Mouse (Mus musculus) kidney, postnatal 0 days (tissue): Measurements from ENCODE around the gene Limk2. TPM values are rescaled to one million over a fixed set of nuclear protein-coding genes. Genes with fewer than 3 reads are reported as not detected.
A peak's percentile ranks its signal among the peaks of the same experiment; 100 is the strongest.

ENCODE experiments used
- ATAC-seq: fragments of 200-750 bp; cut with Nextera tagmentation; replicated peaks from 2 replicates; pipeline ENCODE4 v1.8.0; 2017; ENCODE audit warnings: low read depth, moderate number of reproducible peaks, moderate TSS enrichment, moderate library complexity; ENCODE audit not compliant: low FRiP score
- DNase-seq: peaks from one replicate; pipeline ENCODE4 v3.0.0-alpha.2; 2016; ENCODE audit warnings: low spot score
- H3K27ac ChIP-seq: fragments of 300-500 bp; sonication (generic); 2 replicates; pipeline ENCODE4 v1.5.1; 2014; ENCODE audit warnings: mild to moderate bottlenecking
- H3K27me3 ChIP-seq: fragments of 300-500 bp; sonication (generic); 2 replicates; pipeline ENCODE4 v1.6.1; 2014; ENCODE audit warnings: low read length, mixed read lengths; ENCODE audit not compliant: insufficient read depth
- H3K36me3 ChIP-seq: fragments of 300-500 bp; sonication (generic); 2 replicates; pipeline ENCODE4 v1.6.1; 2014; ENCODE audit warnings: low read length, mixed read lengths; ENCODE audit not compliant: insufficient read depth
- H3K4me1 ChIP-seq: fragments of 300-500 bp; sonication (generic); replicated peaks from 2 replicates; pipeline ENCODE4 v1.6.1; 2014; ENCODE audit warnings: antibody characterized with exemption, low read length, mixed read lengths; ENCODE audit not compliant: insufficient read depth
- H3K4me2 ChIP-seq: fragments of 300-500 bp; sonication (generic); 2 replicates; pipeline ENCODE4 v1.6.1; 2014; ENCODE audit warnings: mild to moderate bottlenecking, low read length, moderate library complexity, mixed read lengths
- H3K4me3 ChIP-seq: fragments of 300-500 bp; sonication (generic); replicated peaks from 2 replicates; pipeline ENCODE4 v1.5.1; 2014; ENCODE audit warnings: low read depth, low read length
- H3K9ac ChIP-seq: fragments of 300-500 bp; sonication (generic); 2 replicates; pipeline ENCODE4 v1.6.1; 2014; ENCODE audit warnings: low read depth, low read length
- H3K9me3 ChIP-seq: fragments of 300-500 bp; sonication (generic); replicated peaks from 2 replicates; pipeline ENCODE4 v1.6.1; 2016; ENCODE audit warnings: low read length, inconsistent platforms, mixed read lengths
- CTCF ChIP-seq: IDR thresholded peaks from 2 replicates; pipeline ENCODE4 v1.5.1; 2016; ENCODE audit warnings: antibody characterized with exemption, low read depth, mild to moderate bottlenecking, moderate library complexity
- WGBS: fragments of 180-500 bp; shearing (Covaris S2); extraction: QIAGEN DNeasy Blood & Tissue Kit; methylation state at CpG from one replicate; pipeline ENCODE4 v1.1.7; 2014; 5-methylcytosine and 5-hydroxymethylcytosine counted together
- polyA plus RNA-seq: library from polyadenylated mRNA; unstranded; fragments of >200 nt; fragmentation: Nextera tagmentation; extraction: Ambion mirVana; gene quantifications from 2 replicates; pipeline ENCODE4 v1.2.1, GENCODE M21; 2015

Gene Limk2
- polyA plus RNA-seq, 1 experiment from 2014 or later: 28.8 TPM

DNA sequence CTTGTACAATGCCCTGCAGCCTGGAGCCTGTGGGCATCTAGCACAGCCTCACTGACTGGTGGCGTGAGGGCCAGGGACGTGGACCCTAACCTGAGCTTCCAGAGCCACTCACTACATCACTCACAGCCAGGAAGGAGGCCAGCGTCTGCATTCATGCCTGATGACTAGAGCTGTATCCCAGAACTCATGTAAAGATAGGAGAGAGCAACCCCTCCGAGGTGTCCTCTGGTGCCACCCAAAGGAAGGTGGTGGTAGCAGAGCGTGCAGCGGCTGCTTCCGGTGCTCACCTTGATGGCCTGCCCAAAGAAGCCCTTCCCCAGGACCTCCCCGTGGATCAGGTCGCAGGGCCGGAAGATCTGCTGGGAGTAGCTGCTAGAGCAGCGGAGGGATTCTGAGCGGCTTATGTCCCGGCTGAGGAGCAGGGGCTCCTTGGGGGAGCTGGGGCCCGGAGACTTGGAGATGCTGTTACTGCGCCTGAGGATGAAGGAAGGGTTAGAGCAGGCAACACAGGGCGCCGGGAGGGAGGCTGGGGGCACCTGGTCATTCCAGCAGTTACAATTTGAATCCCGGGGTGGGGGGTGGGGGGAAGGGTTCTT, 55.9 kb downstream of the Limk2 start:
- DNase-seq (peak; percentile 41), ATAC-seq (no peak)
- Histone ChIP-seq H3K36me3 (peaks cover 46% of the 10 kb centered on the region), H3K4me3 (no peak overlapping the region), H3K9ac (no peak overlapping the region), H3K9me3 (no peaks in the 10 kb centered on the region), H3K4me1 (peaks cover 12% of the 10 kb centered on the region), H3K4me2 (no peak overlapping the region), H3K27me3 (no peaks in the 10 kb centered on the region), H3K27ac (no peak overlapping the region)
- WGBS: 48% methylated on average over 18 of the region's 18 CpGs
- TF ChIP-seq CTCF: peak; percentile 49

DNA sequence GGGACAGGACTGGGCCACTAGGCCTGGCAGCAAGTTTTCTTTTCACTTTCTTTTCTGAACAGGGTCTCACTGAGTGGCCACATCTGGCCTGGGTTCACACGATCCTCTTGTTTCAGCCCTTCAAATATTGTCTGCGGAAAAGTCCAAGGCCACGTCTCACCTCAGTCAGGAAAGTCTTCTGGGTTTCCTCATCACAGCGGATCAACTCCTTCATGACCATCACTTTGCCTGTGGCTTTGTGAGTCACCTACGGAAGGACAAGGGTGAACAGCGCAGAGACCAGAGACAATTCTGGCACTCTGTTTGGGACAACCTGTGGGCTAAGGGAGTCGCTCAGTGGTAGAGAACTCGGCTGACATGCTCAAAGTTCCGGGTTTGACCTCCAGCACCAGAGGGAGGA, 56.9 kb downstream of the Limk2 start:
- no peak overlapping the region for H3K9ac ChIP-seq
- DNase-seq (no peak), ATAC-seq (no peak)
- no peak overlapping the region for H3K27ac ChIP-seq
- TF ChIP-seq CTCF: no peak
- no peak overlapping the region for H3K4me2 ChIP-seq
- WGBS: 90% methylated on average over 9 of the region's 9 CpGs
- H3K9me3 ChIP-seq: no peaks in the 10 kb centered on the region
- peaks cover 39% of the 10 kb centered on the region for H3K36me3 ChIP-seq
- no peaks in the 10 kb centered on the region for H3K27me3 ChIP-seq
- peaks cover 18% of the 10 kb centered on the region for H3K4me1 ChIP-seq
- no peak overlapping the region for H3K4me3 ChIP-seq

DNA sequence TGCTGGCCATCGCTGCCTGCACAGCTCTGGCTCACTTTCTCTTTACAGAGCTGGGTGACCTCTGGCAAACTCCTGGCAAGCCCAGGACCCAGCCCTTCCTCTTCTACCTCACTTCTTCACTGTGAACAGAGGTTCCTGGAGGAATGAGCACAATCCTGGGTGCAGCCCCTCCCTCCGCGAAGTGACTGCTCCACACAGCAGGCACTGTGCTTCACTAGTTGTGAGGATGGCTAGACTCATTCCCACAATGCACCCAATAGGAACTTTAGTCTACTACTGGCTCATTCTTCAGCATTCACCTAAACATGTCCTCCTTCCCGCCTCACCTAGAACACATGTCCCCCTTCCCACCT, 59.7 kb downstream of the Limk2 start:
- ATAC-seq (no peak), DNase-seq (no peak)
- no peak for TF ChIP-seq CTCF
- H3K27ac ChIP-seq: peak overlapping the region; percentile 54; the same call in 1 of the 2 replicates
- no peak overlapping the region for H3K4me2 ChIP-seq
- no peaks in the 10 kb centered on the region for H3K9me3 ChIP-seq
- H3K4me1 ChIP-seq: peaks cover 18% of the 10 kb centered on the region
- H3K9ac ChIP-seq: no peak overlapping the region
- 80% methylated on average over 4 of the region's 4 CpGs for WGBS
- H3K4me3 ChIP-seq: no peak overlapping the region
- no peaks in the 10 kb centered on the region for H3K27me3 ChIP-seq
- H3K36me3 ChIP-seq: peaks cover 40% of the 10 kb centered on the region

DNA sequence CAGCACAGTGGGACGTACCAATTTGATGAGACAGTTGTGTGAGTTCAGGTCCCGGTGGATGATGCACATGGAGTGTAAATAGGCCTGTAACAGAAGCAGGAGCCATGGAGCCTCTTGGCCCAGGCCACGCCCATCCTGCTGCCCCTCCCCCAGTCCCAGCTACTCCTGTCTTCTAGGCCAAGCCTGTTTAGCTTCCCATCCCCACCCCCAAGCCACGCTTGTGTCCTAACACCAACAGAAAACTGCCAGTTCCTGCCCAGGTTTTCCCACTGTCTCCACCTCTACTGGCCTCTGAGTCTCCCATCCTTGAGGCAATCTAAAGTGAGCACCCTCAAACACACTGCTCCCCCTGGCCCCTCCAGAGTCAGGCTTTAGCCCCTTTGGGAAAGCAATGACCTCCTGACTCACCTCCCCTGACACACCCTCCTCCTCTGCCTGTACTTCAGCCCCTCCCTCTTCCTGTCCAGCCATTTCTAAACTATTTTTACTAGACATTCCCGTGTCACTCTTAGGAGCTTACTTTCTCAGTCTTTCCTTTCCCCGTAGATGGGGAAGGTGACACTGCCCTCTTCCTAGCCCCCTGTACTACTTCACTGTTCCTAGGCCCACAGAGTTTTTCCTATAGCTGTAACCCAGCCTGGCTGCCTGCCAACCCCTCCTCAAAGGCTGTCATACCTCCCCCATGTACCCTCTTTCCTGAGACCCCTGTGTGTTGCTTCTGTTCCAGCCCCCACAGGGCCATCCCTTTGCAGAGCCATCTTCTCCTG, 60.2 kb downstream of the Limk2 start:
- Histone ChIP-seq H3K27ac (peak overlapping the region; percentile 54; the same call in 1 of the 2 replicates), H3K9ac (no peak overlapping the region), H3K4me2 (no peak overlapping the region), H3K36me3 (peaks cover 42% of the 10 kb centered on the region), H3K27me3 (no peaks in the 10 kb centered on the region), H3K4me1 (peaks cover 18% of the 10 kb centered on the region), H3K4me3 (no peak overlapping the region), H3K9me3 (no peaks in the 10 kb centered on the region)
- WGBS: 31% methylated on average over 6 of the region's 6 CpGs
- peak; percentile 47 for DNase-seq
- ATAC-seq: peak; percentile 31
- no peak for TF ChIP-seq CTCF

DNA sequence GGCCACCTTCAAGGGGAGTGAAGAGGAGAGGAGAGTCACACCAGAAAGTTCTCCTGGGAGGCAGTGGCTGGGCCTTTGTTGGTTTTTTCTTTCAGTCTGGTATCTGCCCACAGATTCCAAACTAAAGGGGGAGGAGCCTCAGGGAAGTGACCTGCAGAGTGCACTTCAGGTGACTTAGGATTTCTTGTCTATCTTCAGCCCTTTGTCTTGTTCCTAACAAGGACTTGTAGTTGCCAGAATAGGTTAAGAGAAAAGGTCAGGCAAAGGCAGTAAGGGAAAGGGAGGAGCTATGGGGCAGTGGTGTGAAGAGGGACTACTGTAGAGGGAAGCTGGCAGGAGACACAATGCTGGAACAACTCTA, 61.2 kb downstream of the Limk2 start:
- no peak for TF ChIP-seq CTCF
- ATAC-seq: no peak
- Histone ChIP-seq H3K9me3 (no peaks in the 10 kb centered on the region), H3K27ac (peak overlapping the region; percentile 47; the same call in 1 of the 2 replicates), H3K36me3 (peaks cover 47% of the 10 kb centered on the region), H3K27me3 (no peaks in the 10 kb centered on the region), H3K4me1 (peaks cover 18% of the 10 kb centered on the region), H3K4me2 (no peak overlapping the region), H3K9ac (no peak overlapping the region), H3K4me3 (no peak overlapping the region)
- DNase-seq: peak; percentile 18

DNA sequence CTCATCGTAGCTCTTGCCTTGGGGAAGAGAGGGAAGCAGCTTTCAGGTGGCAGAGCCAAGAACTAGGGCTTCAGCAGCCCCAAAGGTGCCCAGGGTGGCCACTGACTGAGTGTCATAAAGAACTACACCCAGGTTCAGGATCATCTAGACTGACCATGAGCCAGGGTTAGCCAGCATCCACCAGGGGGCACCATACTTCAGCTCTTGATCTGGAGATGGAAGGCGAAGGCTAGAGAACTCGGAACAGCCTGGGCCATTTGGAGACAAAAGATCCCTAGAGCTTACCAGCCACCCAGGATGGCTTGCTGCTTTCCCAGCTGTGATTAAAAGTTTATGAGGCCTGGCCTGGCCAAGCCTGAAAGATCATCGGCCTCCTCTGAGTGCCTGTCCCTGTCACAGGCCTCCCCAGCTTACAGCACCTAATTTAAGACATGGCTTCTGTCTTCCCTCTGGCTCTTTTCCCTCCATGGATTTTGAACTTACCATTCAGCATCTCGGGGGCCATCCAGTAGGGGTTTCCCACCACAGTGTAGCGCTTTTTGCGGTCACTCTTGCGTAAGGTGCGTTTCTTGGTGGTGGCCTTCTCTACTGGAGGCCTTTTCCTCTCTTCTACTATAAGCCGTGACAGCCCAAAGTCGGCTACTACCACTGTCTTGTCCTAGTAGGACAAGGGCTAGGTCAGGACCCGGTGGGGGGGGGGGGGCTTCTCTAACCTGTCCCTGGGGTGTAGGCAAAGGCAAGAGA, 61.7 kb downstream of the Limk2 start:
- peaks cover 18% of the 10 kb centered on the region for H3K4me1 ChIP-seq
- TF ChIP-seq CTCF: peak; percentile 94
- H3K27ac ChIP-seq: 0 out of 2 replicates have a peak overlapping the region, but pooled peaks have one; percentile 47
- H3K27me3 ChIP-seq: no peaks in the 10 kb centered on the region
- H3K9ac ChIP-seq: no peak overlapping the region
- H3K4me2 ChIP-seq: no peak overlapping the region
- ATAC-seq (peak; percentile 80), DNase-seq (peak; percentile 96)
- no peaks in the 10 kb centered on the region for H3K9me3 ChIP-seq
- 54% methylated on average over 12 of the region's 12 CpGs for WGBS
- H3K4me3 ChIP-seq: no peak overlapping the region
- H3K36me3 ChIP-seq: peaks cover 43% of the 10 kb centered on the region
